Mouse (Mus musculus) liver, embryonic 14.5 days (tissue): ENCODE data around the gene Ctnna2.

Source experiments
- CTCF ChIP-seq: IDR thresholded peaks from 2 replicates; pipeline ENCODE4 v1.5.1; 2016; ENCODE audit warnings: antibody characterized with exemption, low read depth, control low read depth
- EP300 ChIP-seq: IDR thresholded peaks from 2 replicates; pipeline ENCODE4 v1.6.1; 2016; ENCODE audit warnings: antibody characterized with exemption, low read depth

DNA sequence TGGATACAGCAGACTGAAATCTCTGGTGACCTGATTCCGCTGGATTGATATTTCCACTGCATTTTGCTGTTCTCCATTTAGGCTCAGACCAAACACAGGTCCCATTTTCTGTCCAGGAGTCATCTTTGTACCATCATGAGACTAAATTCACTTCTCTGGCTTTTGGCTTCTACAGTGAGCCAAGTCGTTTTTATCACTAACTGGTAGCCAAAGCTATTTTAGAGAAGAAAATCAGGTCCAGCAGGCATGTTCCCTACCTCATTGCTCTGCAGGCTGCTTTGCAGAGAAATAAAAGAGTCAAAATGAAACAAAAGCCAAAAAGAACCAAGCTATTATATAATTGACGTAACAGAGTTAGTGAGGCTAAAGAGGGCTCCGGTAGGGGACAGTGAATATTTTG lies 793.7 kb downstream of the Ctnna2 start:
- TF ChIP-seq CTCF: no peak
- TF ChIP-seq EP300: no peak
